Mouse (Mus musculus): ENCODE measurements around the gene Tufm. TPM values are rescaled to one million over a fixed set of nuclear protein-coding genes. Genes with fewer than 3 reads are reported as not detected.

Tufm gene
- polyA plus RNA-seq, 1 experiment from 2014 or later: 42.9 TPM

- 96% methylated on average over 7 of the region's 7 CpGs for WGBS (ENCODE audit: missing documents)
- Histone ChIP-seq H3K4me3 (ENCODE audit: inconsistent target) (no peak overlapping the region), H3K27ac (no peak overlapping the region), H3K36me3 (ENCODE audit: inconsistent target) (peaks cover 64% of the 10 kb centered on the region), H3K79me2 (ENCODE audit: inconsistent target) (peaks cover 76% of the 10 kb centered on the region)
These were observed 12.3 kb downstream of the Tufm start for GRCm38 (mm10) chr7:126499416-126499815.

- WGBS (ENCODE audit: missing documents): 3% methylated on average over 9 of the region's 9 CpGs
These were observed 14.5 kb downstream of the Tufm start for GRCm38 (mm10) chr7:126501684-126502022.

GRCm38 (mm10) chr7:126502023-126502741, 15.0 kb downstream of the Tufm start:
- H3K27ac ChIP-seq: peak overlapping the region; percentile 80
- WGBS (ENCODE audit: missing documents): 1% methylated on average over 44 of the region's 57 CpGs
- H3K36me3 ChIP-seq (ENCODE audit: inconsistent target): peaks cover 37% of the 10 kb centered on the region
- H3K4me3 ChIP-seq (ENCODE audit: inconsistent target): peak overlapping the region; percentile 87
- peaks cover 48% of the 10 kb centered on the region for H3K79me2 ChIP-seq (ENCODE audit: inconsistent target)

More at GRCm38 (mm10) chr7:126501684-126502022, 14.5 kb downstream of the Tufm start:
- H3K27ac ChIP-seq: peak overlapping the region; percentile 80
- peak overlapping the region; percentile 87 for H3K4me3 ChIP-seq (ENCODE audit: inconsistent target)
- H3K36me3 ChIP-seq (ENCODE audit: inconsistent target): peaks cover 42% of the 10 kb centered on the region
- H3K79me2 ChIP-seq (ENCODE audit: inconsistent target): peaks cover 53% of the 10 kb centered on the region

- Histone ChIP-seq H3K36me3 (ENCODE audit: inconsistent target) (peaks cover 31% of the 10 kb centered on the region), H3K79me2 (ENCODE audit: inconsistent target) (peaks cover 42% of the 10 kb centered on the region), H3K27ac (peak overlapping the region; percentile 80), H3K4me3 (ENCODE audit: inconsistent target) (peak overlapping the region; percentile 87)
- WGBS (ENCODE audit: missing documents): under 1% methylated on average over 40 of the region's 40 CpGs
These were observed 15.6 kb downstream of the Tufm start for GRCm38 (mm10) chr7:126502751-126503150.

GRCm38 (mm10) chr7:126503273-126503878, 16.2 kb downstream of the Tufm start, which contains the start of gene Atxn2l:
Atxn2l (minus strand) TSS chr7:126503437.
- Histone ChIP-seq H3K36me3 (ENCODE audit: inconsistent target) (peaks cover 25% of the 10 kb centered on the region), H3K4me3 (ENCODE audit: inconsistent target) (peak within 1 kb of the TSS; percentile 87), H3K79me2 (ENCODE audit: inconsistent target) (peaks cover 36% of the 10 kb centered on the region), H3K27ac (peak within 1 kb of the TSS; percentile 80)
- 2% methylated on average over 53 of the region's 72 CpGs for WGBS (ENCODE audit: missing documents)

- WGBS (ENCODE audit: missing documents): 83% methylated on average over 2 of the region's 2 CpGs
- H3K79me2 ChIP-seq (ENCODE audit: inconsistent target): peaks cover 21% of the 10 kb centered on the region
- peaks cover 9% of the 10 kb centered on the region for H3K36me3 ChIP-seq (ENCODE audit: inconsistent target)
- no peak overlapping the region for H3K27ac ChIP-seq
- no peak overlapping the region for H3K4me3 ChIP-seq (ENCODE audit: inconsistent target)
These were observed 17.8 kb downstream of the Tufm start for GRCm38 (mm10) chr7:126504913-126505312.

- no peaks in the 10 kb centered on the region for H3K79me2 ChIP-seq (ENCODE audit: inconsistent target)
- H3K4me3 ChIP-seq (ENCODE audit: inconsistent target): no peak overlapping the region
- no peak overlapping the region for H3K27ac ChIP-seq
- WGBS (ENCODE audit: missing documents): 91% methylated on average over 8 of the region's 8 CpGs
- H3K36me3 ChIP-seq (ENCODE audit: inconsistent target): no peaks in the 10 kb centered on the region
These were observed 20.1 kb downstream of the Tufm start for GRCm38 (mm10) chr7:126507126-126507778.

GRCm38 (mm10) chr7:126511287-126511686, 24.1 kb downstream of the Tufm start:
- Histone ChIP-seq H3K4me3 (ENCODE audit: inconsistent target) (no peak overlapping the region), H3K79me2 (ENCODE audit: inconsistent target) (no peaks in the 10 kb centered on the region), H3K36me3 (ENCODE audit: inconsistent target) (no peaks in the 10 kb centered on the region), H3K27ac (no peak overlapping the region)
- WGBS (ENCODE audit: missing documents): 90% methylated on average over 3 of the region's 3 CpGs

- Histone ChIP-seq H3K79me2 (ENCODE audit: inconsistent target) (no peaks in the 10 kb centered on the region), H3K36me3 (ENCODE audit: inconsistent target) (no peaks in the 10 kb centered on the region), H3K4me3 (ENCODE audit: inconsistent target) (no peak overlapping the region), H3K27ac (no peak overlapping the region)
- 95% methylated on average over 5 of the region's 5 CpGs for WGBS (ENCODE audit: missing documents)
These were observed 31.2 kb downstream of the Tufm start for GRCm38 (mm10) chr7:126518261-126518941.

GRCm38 (mm10) chr7:126519513-126519912, 32.4 kb downstream of the Tufm start:
- 82% methylated on average over 2 of the region's 2 CpGs for WGBS (ENCODE audit: missing documents)
- no peak overlapping the region for H3K27ac ChIP-seq

GRCm38 (mm10) chr7:126523316-126523715, 36.2 kb downstream of the Tufm start:
- Histone ChIP-seq H3K36me3 (ENCODE audit: inconsistent target) (no peaks in the 10 kb centered on the region), H3K27ac (no peak overlapping the region), H3K79me2 (ENCODE audit: inconsistent target) (no peaks in the 10 kb centered on the region), H3K4me3 (ENCODE audit: inconsistent target) (no peak overlapping the region)
- WGBS (ENCODE audit: missing documents): 83% methylated on average over 3 of the region's 3 CpGs

More at GRCm38 (mm10) chr7:126519513-126519912, 32.4 kb downstream of the Tufm start:
- H3K4me3 ChIP-seq (ENCODE audit: inconsistent target): no peak overlapping the region
- H3K36me3 ChIP-seq (ENCODE audit: inconsistent target): no peaks in the 10 kb centered on the region
- H3K79me2 ChIP-seq (ENCODE audit: inconsistent target): no peaks in the 10 kb centered on the region

GRCm38 (mm10) chr7:126528166-126528577, 41.0 kb downstream of the Tufm start:
- Histone ChIP-seq H3K36me3 (ENCODE audit: inconsistent target) (no peaks in the 10 kb centered on the region), H3K4me3 (ENCODE audit: inconsistent target) (no peak overlapping the region), H3K27ac (no peak overlapping the region), H3K79me2 (ENCODE audit: inconsistent target) (no peaks in the 10 kb centered on the region)
- WGBS (ENCODE audit: missing documents): 33% methylated on average over 1 of the region's 1 CpGs

- no peaks in the 10 kb centered on the region for H3K36me3 ChIP-seq (ENCODE audit: inconsistent target)
- 100% methylated on average over 1 of the region's 1 CpGs for WGBS (ENCODE audit: missing documents)
- no peak overlapping the region for H3K27ac ChIP-seq
- H3K79me2 ChIP-seq (ENCODE audit: inconsistent target): no peaks in the 10 kb centered on the region
- H3K4me3 ChIP-seq (ENCODE audit: inconsistent target): no peak overlapping the region
These were observed 46.3 kb downstream of the Tufm start for GRCm38 (mm10) chr7:126533434-126533833.

- 2% methylated on average over 28 of the region's 28 CpGs for WGBS (ENCODE audit: missing documents)
- no peaks in the 10 kb centered on the region for H3K36me3 ChIP-seq (ENCODE audit: inconsistent target)
- H3K27ac ChIP-seq: no peak overlapping the region
- no peaks in the 10 kb centered on the region for H3K79me2 ChIP-seq (ENCODE audit: inconsistent target)
- no peak overlapping the region; the same call in 1 of the 2 replicates for H3K4me3 ChIP-seq (ENCODE audit: inconsistent target)
These were observed 48.6 kb downstream of the Tufm start for GRCm38 (mm10) chr7:126535766-126536165.

All from macrophage (primary cell).